Mouse (Mus musculus): ENCODE data around the gene Pnrc1.
"Not testable (repeated sequence)": the region's sequence is repeated elsewhere in the genome, so short reads cannot be mapped to it uniquely, and the experiment has no call there.

The Pnrc1 gene

GRCm38 (mm10) chr4:33290002-33290401 lies at the start of gene Pnrc1:
Gene Pnrc1, minus strand, starts transcription at chr4:33290163.
- no peak for DNase-seq (ENCODE audit: low spot score)

DNA sequence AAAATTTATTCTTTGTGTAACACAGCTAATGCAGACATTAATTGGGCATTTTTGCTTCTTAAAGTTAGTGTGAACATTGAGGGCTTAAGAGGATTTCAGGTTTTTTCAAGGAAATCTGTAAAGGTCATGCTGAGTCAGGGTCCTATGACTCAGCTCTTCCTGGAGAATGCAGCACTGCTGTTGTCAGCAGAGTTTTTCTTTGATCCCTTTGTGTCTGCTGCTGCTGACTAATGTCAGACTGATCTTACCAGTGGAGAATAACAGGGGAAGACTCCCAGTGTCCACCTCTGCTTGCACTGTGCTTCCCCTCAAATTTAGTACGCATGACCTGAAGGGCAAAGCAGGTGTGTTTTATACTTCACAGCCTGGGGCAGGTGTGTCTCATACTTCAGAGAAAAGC lies 48.0 kb upstream of the Pnrc1 start:
- DNase-seq (ENCODE audit: low spot score) = peak; percentile 58

- no peak for DNase-seq (ENCODE audit: low spot score)
Observed at GRCm38 (mm10) chr4:33332956-33333455, 43.0 kb upstream of the Pnrc1 start.

- no peak for DNase-seq (ENCODE audit: low spot score)
Observed at GRCm38 (mm10) chr4:33331147-33331546, 41.2 kb upstream of the Pnrc1 start.

DNA sequence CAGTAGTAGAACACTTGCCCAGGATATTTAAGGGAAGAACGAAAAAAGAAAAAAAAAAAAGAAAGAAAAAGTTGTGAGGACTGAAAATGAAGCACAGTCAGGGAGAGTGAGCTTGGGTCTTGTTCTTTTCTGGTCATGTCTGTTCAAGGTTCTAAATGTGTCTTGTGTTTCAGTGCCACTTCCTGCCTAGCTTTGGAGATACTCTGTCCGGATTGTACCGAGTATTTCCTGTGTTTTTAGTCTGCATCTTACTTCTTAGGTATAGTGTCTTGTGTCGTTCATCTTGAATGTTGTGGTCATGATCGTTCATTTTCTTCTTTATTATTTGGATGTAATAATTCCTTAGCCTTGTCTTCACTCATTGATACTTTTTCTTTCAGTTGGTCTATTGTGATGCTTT lies 25.9 kb upstream of the Pnrc1 start:
- DNase-seq (ENCODE audit: low spot score) = no peak

GRCm38 (mm10) chr4:33314150-33314549 lies 24.2 kb upstream of the Pnrc1 start:
- not testable (repeated sequence) for DNase-seq (ENCODE audit: low spot score)

DNA sequence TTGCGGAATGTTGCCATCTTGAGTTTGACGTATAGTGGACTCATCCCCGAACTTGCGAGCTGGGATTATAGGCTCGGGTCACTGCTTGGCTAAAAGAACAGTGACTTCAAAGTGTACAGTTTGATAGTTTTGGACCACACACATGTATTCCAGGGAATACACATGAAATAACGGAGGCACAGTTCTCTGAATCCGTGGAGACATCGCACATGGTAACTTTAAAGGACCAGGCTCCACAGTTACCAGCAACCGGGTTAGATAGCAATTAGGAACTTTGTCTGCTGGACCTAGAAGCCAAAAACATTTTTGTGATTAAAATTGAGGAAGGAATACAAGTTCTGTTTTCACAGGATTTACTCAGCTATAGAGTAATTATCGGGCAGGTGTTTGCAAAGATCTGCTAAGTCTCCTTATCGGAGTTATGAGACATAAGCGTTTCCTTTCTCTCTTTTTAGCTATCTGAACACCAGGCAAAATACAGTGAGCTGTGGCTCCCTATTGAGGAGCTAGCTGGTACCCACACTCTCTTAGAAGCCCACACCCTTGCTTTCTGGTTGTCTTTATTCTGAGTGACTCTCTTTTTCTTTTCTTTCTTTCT lies 21.0 kb upstream of the Pnrc1 start:
- peak; percentile 31 for DNase-seq (ENCODE audit: low spot score)

- DNase-seq (ENCODE audit: low spot score) = peak; percentile 98
Observed at GRCm38 (mm10) chr4:33309764-33310757, 20.1 kb upstream of the Pnrc1 start, which contains the start of gene Rngtt. Gene Rngtt, plus strand, starts transcription at chr4:33310311.

- DNase-seq (ENCODE audit: low spot score) = no peak
Observed at GRCm38 (mm10) chr4:33307146-33307545, 17.2 kb upstream of the Pnrc1 start.

- no peak for DNase-seq (ENCODE audit: low spot score)
Observed at GRCm38 (mm10) chr4:33303057-33303456, 13.1 kb upstream of the Pnrc1 start.

GRCm38 (mm10) chr4:33300891-33301665 lies 11.1 kb upstream of the Pnrc1 start:
- not testable (repeated sequence) for DNase-seq (ENCODE audit: low spot score)

DNA sequence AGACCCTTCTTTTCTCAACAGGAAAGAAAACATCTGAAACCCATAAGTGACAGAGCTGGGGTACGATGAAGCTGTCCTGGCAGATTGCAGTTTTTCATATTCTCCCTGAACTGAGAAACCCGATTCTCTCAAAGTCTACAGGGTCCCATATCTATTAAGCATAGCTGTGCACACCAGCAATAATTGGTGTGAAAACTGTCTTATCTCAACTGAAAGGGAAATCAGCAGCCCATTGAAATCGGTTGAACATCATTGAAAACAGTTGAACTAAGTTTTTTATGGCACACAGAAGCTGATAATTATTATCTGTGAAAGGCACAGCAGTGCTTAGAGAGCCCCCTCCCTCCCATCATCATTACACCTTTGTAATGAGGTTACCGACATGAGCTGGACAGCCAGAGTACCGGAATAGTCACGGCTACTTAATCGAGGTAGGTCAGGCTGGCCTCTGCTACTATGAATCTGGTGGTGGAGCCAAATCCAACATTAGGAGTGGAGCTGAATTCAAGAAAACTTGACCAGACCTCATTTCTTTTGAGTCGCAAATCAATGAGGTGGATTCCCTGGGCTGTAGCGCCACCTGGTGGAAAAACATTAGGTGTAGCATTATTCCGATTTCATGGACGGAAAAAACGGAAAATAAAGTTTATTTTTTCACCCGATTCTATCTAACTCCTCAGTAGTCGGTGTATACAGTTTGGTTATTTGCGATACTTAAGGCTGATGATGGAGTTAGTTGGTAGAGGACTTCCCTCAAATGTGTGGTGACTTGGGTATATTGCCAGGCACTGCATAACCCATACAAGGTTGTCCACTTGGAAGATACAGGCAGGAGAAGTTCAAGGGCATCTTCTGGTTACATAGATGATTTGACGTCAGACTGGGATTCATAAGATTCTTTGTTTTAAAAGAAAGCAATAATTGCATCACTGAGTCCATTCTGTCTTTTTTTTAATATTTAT lies 2.7 kb upstream of the Pnrc1 start:
- DNase-seq (ENCODE audit: low spot score) = peak; percentile 70

DNA sequence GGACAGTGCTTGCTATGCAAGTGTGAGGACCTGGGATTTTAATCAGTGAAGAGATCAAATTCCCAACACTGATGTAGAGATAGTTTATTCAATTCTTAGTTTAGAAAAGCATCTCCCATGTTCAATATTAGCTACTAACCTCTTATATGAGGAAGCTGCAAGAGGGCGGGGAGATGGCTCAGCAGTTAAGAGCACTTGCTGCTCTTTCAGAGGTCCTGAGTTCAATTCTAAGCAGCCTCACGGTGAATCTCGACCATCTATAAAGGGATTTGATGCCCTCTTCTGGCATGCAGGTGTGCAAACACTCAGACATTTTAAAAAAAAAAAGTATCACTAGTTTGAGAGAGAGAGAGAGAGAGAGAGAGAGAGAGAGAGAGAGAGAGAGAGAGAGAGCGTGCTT lies 915 bp upstream of the Pnrc1 start:
- no peak for DNase-seq (ENCODE audit: low spot score)

DNA sequence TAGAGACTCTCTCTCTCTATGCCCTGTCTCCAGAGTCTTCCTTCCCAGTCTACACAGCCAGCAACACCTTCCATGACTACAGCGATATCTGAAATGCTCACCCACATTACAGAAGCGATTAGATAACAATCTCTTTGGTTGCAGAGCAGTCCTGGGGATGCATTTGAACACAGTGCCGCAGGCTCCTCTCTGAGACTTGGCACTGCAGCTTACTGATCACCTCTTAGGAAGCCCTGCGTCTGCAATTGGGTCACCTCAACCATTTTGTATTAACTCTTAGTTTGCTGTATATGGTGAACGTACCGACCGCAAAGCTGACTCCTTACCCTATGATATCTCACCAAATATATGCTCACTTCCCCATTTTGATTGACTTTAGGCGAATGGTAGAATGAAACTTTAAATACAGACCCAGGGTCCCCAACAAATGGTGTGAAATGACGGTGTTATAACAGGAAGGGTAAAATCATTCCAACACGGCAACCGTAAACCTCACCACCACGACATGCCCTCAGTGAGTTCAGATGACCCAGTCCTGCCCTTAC lies 785 bp downstream of the Pnrc1 start:
- no peak for DNase-seq (ENCODE audit: low spot score)

DNA sequence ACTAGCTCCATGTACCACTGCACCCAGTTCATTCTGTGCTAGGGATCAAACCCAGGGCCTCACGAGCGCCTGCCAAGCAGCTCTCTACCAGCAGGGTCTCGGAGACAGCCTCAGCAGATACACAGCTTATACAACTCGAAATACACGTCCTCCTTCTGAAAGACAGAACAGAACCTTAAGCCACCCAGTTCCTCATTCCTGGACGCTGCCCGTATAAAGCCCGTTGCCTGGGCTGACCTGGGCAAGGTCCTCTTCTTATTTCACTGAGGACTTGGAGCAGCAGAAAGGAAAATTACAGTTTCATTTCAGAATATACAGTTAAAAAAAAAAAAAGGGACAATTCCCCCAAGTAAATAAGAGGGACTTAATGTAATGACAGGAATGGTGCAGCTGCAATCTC lies 4.5 kb downstream of the Pnrc1 start:
- DNase-seq (ENCODE audit: low spot score) = no peak

GRCm38 (mm10) chr4:33284083-33284880 lies 5.7 kb downstream of the Pnrc1 start:
- no peak for DNase-seq (ENCODE audit: low spot score)

DNA sequence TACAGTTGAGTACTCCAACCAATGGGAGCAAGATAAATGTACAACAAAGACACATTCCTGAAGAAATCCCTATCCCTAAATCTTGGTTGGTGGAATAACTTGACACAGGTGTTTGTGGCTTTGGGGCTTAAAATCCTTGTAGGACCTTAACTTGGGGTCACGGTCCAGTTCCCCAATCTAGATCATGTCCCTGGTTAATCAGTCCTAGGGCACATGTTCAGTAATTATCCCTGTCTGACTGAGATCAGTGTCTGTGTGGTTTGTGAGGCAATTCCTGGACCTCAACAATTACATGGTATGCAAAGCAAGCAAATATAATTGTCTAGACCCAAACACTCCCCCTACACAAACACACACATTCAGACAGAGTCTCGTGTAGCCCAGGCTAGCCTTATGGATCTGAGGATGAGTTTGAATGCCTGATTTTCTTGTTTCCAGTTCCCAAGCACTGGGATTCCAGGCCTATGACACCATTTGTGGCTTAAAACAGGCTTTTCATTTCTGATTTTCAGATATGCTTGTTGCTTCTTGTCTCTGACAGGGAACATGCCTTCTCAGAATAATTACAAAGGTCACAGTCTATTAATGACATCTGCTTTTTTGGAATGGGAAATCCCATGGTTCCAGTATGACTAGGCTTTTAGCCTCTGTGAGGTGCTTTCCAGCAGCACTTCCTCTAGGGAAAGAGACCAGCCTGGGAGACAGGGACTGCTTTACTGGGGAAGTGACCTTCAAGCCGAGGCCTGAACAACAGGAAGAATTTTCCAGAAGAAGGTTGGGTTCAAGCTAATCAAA lies 7.9 kb downstream of the Pnrc1 start:
- DNase-seq (ENCODE audit: low spot score) = no peak

GRCm38 (mm10) chr4:33273437-33273836 lies 16.5 kb downstream of the Pnrc1 start:
- DNase-seq (ENCODE audit: low spot score) = no peak

Measured in c-Kit-positive CD71-positive TER-119-positive erythroid progenitor cells, embryonic 14.5 days (primary cell).